Mouse (Mus musculus) T-helper 2 cell (primary cell): ENCODE results near the gene Agt.

Source experiments
- in situ Hi-C: fragments of 300-600 bp; cut with MboI, MseI; formaldehyde crosslinking; loops from one replicate; pipeline ENCODE4 v1.15.1; 2025; ENCODE audit warnings: high pct_unique_total_duplicates

The Agt gene

DNA sequence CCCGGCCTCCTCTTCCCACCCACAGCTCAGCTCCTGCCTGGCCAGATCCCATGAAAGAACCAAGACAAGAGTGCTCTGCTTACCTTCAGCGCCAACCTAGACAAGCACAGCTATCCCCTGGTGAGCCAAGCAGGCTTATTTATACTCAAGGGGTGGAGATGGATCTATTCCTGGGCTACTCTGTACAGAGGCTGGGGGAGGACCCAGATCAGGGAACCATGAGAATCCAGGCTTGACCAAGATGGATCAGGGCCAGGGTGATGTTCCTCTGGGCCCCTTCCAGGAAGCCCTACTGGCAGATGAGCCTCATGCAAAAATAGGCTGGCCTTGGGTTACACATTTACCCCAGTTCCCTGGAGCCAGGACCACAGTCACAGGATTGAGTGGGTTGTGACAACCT is at the start of gene Agt:
Agt (minus strand) TSS at position 114 of the 400 bp plus-strand sequence.
- in situ Hi-C loops = no loop called here

DNA sequence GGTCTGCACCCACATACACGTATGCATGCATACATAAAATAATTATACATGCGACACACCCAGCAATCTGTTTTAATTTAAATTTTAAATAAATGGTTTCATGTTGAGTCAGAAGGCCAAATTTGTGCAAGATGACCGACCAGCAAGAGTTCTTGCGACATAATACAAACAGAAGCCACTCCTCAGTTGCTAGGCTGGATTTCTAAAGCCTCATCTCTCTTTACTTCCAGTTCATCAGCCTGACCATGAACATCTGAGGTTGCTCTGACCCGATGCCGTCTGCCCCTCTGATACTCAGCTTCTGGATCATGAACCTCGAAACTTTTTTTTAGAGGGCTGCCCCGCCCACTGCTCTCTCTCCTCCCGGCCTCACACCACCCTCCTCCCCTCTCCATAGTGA is 48.7 kb upstream of the Agt start:
- in situ Hi-C loops = loop anchor here (5.0 kb wide), 2 partner anchors 44 to 144 kb away; partner anchors contain the start of gene 2310022B05Rik

GRCm38 (mm10) chr8:124617266-124617869 is 47.9 kb upstream of the Agt start:
- in situ Hi-C loops = loop anchor here (5.0 kb wide), 2 partner anchors 45 to 145 kb away; partner anchors contain the start of gene 2310022B05Rik

DNA sequence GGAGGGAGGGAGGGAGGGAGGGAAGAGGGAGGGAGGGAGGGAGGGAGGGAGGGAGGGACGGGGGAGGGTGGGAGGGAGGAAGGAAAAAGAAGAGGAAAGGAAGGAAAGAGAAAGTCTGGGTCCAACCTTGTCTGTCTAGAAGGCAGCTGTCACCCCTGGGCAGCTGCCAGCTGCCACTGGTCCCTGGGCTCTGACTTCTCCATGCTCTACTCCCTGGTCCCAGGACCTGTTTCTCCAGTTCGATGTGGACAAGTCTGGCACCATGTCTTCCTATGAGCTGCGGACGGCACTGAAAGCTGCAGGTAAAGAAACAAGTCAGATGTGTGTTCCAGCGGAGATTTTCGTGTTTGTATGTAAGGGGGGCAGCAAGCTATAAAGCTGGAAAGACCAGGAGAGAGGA is 44.8 kb upstream of the Agt start:
- in situ Hi-C loops = no loop called here

DNA sequence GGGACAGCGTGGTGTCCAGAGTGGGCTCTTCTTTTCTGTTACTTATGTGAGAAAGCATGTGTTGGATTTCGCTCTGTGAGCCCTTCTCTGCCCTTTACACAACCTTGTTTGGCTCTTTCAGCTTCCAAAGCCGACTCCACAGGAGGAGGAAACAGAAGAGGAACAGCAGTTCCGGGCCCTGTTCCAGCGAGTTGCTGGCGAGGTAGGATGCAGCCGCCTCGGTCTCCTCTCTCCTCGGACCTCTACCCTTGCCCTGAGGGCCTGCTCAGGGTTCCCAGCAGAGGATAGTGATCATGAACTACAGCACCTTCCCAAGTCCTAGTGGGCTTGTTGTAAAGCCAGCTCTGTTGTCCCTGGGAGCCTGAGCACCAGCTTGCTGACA is 39.5 kb upstream of the Agt start:
- in situ Hi-C loops = no loop called here

DNA sequence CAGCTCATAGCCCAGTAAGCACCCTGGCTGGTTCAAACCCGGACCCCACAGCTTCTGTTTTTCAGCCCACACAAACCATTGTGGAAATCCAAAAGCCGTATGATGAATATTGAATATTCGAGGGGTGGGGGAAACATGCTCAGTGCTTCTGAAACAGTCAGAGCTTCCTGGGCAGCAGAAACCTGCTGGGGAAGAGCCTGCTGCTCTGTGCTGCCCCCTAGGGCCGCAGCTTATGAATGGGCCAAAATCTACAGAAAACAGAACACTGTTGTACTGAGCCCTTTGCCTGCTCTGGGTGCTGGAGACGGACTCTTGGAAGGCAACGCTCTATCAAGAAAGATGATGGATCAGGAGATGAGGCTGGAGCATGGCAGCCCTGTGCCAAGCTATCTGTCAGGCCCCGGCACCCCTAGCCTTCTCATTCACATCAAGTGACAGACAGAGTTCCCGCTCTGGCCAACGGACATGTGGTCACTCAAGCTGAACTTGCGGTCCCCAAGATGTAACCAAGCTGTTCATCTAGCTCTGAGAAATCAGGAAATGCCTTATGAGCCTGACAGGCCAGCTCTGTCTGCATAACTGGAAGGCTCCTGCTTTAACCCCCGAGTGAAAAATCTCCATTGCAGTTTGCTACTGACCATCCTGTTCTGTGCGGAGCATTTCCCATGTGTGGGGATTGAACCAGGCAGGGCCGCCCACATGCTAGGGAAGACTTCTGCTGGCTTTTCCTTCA is 38.9 kb upstream of the Agt start:
- in situ Hi-C loops = no loop called here

DNA sequence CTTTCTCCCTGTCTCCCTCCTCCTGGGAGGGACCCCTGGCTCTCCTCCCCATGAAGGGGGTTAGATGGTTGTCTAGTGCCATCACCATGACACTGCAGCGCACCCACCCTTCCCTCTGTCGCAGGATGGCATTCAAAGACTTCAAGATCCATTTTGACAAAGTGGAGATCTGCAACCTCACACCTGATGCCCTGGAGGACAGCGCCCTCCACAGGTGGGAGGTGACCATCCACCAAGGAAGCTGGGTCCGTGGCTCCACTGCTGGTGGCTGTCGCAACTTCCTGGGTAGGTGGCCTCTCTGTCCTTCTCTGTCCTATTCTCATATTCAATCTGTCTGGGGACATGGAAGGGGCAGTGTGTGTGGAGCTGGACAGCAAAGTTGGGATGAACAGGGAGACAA is 34.6 kb upstream of the Agt start:
- in situ Hi-C loops = no loop called here

DNA sequence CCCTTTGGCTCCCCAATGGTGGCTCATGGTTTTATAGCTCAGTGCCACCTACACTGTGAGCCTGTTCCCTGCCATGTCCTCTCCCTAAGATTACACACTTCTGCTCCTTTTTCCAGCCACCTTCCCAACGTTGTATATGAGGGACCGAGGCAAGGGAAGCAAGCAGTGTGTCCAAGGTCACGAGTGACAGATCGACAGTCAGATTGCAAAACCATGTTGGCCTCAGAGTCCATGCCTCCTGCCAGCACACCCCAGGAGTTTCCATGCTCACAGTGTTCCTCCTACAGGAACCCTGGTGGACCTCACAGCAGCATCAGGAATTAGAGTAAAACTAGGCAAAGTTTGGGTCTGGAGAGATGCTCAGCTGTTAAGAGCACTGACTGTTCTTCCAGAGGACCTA is 19.9 kb upstream of the Agt start:
- in situ Hi-C loops = no loop called here

GRCm38 (mm10) chr8:124586556-124586955 is 17.1 kb upstream of the Agt start:
- in situ Hi-C loops = no loop called here

- in situ Hi-C loops = no loop called here
Observed at GRCm38 (mm10) chr8:124585718-124586425, 16.4 kb upstream of the Agt start.

- in situ Hi-C loops = loop anchor here (10.0 kb wide), 1 partner anchor 172 kb away; no protein-coding TSS in a partner anchor
Observed at GRCm38 (mm10) chr8:124576751-124577150, 7.2 kb upstream of the Agt start.

GRCm38 (mm10) chr8:124575811-124576210 is 6.3 kb upstream of the Agt start, which contains the start of gene Capn9:
Gene Capn9, plus strand, starts transcription at chr8:124576111.
- in situ Hi-C loops = loop anchor here (10.0 kb wide), 1 partner anchor 171 kb away; no protein-coding TSS in a partner anchor

- in situ Hi-C loops = loop anchor here (10.0 kb wide), 1 partner anchor 169 kb away; no protein-coding TSS in a partner anchor
Observed at GRCm38 (mm10) chr8:124573552-124574340, 4.2 kb upstream of the Agt start.

DNA sequence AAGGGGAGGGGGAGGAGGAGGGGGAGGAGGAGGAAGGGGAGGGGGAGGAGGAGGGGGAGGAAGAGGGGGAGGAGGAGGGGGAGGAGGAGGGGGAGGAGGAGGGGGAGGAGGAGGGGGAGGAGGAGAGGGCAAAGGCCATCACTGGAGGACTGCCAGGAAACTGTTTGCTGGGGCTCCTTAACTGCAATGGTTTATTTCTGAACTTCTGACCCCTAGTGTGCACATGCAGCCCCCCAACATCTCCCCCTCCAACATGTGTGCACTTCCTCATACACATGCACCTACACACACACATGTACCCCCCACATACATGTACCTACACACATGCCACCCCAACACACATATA is 2.9 kb upstream of the Agt start:
- in situ Hi-C loops = loop anchor here (10.0 kb wide), 1 partner anchor 168 kb away; no protein-coding TSS in a partner anchor

DNA sequence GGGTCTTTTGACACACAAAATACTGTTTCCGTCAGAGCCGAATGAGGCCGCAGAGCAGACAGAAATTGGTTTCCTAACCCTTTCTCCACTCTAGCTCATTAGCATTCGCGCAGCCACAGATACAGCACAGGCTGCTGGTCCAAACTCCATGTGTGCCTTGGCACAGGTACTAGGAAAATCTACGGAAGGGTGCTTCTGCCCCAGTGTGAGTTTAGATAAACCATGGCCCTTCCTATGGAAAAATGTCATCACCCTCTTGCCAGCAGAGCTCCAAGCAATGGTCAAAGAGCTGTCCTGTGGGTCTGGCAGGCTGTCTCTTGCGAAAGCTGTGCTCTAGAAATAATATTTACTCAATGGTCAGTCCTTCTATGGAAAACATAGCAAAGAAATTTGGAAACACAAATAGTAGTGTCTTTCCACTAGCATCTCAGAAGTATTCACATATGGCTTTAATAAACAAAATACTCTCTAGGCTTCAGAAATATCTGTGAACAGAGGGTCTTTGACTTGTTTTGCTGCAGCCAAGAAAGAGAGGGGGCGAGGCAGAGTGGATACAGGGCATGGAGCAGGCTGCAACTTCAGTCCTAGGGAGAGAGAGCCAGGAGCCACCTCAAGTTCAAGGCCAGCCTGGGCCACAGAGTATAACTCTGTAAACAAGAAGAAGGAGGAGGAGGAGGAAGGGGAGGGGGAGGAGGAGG is 2.4 kb upstream of the Agt start:
- in situ Hi-C loops = loop anchor here (10.0 kb wide), 1 partner anchor 167 kb away; no protein-coding TSS in a partner anchor

DNA sequence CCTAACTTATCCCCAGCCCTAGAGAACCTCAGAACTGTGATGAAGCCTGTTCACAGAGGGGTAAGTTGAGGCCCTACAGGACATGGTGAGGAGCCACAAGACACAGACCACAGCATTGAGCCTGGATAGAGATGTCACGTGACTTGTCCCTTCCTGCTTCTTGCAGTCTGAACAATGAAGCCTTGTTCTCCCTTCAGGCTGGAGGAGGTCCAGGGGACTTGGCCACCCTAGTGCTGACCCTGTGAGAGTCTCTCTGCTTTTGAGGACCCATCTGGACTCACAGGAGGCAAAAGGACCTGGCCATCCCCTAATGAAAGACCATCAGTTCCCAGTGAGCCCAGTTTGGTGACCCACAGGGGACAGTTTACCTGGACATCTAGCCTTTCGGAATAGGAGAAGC is 406 bp downstream of the Agt start:
- in situ Hi-C loops = no loop called here

DNA sequence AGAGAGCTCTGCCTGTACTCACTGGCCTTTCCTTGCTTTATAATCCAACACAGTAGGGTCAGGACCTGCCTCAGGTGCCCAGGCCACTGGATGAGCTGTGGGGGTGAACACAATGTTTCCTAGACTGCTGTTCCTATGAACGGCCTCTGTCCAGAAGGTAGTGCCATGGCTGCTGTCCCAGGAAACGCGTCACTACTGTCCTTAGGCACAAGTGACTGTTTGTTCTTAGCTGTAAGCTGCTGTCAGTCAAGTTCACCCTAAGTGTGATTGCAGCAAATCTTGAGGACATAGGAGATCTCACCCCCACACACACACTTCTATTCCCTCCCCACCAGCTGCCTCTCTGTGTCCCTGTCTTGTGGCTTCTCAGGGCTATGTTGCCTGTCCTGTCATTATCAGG is 1.9 kb downstream of the Agt start:
- in situ Hi-C loops = no loop called here

GRCm38 (mm10) chr8:124567126-124567525 is 2.4 kb downstream of the Agt start:
- in situ Hi-C loops = no loop called here

- in situ Hi-C loops = no loop called here
Observed at GRCm38 (mm10) chr8:124557476-124557875, 12.0 kb downstream of the Agt start.

- in situ Hi-C loops = no loop called here
Observed at GRCm38 (mm10) chr8:124556658-124557057, 12.8 kb downstream of the Agt start.

GRCm38 (mm10) chr8:124556164-124556563 is 13.3 kb downstream of the Agt start:
- in situ Hi-C loops = no loop called here
